Mouse (Mus musculus) cerebellum, adult 8-10 months (tissue): ENCODE results near the gene Ltbp1.

Experiments
- DNase-seq: peaks from one replicate; pipeline ENCODE4 v3.0.0; 2022

Ltbp1 gene

DNA sequence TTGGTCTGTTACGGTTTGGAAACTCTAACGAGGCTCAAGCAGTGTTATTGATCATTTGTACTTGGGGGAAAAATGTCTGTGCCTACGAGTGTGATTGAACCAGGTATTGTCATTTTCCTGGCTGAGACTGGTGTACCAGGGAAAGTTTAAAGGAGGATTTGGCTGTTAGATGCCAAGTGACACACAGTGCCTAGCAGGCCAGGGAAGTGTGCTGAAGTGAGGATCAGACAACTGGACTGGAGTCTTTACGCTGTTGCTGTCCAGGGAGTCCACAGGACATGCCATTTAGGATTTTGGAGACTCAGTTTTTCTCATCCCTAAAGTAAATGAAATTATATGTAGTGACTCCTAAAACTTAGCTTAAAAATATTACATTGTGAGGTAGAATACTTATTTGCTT is 174.9 kb downstream of the Ltbp1 start:
- no peak for DNase-seq

DNA sequence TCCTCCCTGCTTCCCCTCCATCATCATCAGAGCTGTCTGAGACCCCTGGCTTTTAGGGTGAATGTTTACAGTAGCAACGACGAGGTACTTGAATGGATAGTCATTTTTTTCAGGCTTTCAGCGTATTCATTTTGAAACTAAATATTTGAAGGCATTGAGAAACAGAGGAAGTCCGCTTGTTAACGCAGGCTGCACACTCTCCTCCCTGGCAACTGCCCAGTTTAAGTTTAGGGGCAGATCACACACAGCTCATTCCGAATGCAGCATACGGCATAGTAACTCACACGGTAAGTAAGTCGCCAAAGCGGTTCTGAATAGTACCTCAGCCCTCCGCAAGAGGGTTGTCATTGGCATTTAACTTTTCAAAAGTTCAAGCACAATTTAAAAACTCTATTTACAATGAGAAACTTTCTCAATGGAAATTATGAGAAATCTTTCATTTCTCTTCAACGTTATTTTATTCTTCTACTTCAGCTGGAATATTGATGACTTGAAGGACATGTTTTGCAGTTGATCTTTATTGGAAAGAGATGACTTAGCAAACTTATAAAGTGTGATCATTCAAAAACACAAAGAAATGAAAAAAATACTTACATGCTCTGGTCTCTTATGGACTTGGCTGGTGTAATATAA is 175.7 kb downstream of the Ltbp1 start:
- no peak for DNase-seq

DNA sequence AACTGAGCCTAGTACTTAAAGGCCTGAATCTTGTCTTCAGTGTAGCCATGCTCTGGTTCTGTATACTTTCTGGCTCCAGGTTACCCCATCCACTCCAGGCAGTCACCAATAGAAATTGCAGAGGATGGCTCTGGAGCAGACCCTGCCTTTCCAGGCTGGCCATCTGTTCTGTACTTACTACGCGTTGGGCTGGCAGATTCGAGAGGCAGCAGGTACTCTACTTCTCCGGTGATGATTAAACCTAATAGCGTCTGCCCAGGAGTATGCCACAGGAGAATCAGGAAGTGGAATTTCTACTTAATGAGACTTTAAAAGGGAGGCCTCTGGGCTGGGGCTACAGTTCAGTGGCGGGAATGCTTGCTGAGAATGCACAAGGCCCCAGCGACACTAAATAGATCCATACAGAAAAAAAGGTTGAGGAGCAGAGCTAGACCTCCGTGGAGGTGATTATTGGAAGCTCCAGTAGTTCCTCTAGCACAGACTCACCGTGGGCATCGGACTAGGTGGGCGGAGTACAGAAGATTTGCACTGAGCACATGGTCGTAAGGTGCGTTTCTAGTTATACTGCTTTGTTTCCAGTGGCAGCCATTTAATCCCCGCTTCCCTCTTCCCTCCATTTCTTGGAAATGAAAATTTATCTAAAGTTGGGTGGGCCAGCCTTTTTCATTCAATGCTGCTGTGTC is 177.1 kb downstream of the Ltbp1 start:
- DNase-seq: no peak

DNA sequence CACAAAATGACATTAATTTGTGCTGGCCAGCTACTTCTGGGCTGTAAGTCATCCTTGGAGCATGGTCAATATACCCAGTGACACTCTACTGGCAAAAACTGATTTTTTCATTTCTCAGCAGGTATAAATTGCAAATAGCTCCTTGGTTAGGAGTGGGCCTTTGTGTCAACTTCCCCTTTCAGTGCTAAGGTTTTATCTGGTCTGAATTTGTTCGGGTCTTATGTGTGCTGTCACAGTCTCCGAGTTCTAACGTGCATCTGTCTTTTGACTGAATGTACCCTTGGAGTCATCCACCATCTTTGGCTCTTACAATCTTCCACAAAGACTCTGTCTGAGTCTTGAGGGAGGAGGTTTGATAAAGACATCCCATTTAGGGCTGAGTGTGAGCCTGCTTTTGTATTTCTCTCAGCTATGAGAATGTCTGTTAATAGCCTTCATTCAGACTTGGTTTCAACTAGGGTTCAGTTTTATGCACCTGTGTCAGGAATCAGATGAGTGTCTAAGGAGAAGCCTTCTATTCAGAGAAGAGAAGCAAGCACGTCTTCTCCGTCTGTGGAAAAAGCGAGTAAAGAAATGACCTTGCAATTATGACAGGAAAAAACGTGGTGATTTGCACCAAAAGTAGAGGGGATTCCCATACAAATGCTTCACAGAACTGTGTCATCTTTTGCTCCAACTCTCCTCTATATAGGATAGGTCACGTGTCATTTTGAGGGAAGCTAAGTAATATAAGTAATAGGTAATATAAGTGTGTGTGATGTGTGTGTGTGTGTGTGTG is 181.6 kb downstream of the Ltbp1 start:
- DNase-seq: no peak

DNA sequence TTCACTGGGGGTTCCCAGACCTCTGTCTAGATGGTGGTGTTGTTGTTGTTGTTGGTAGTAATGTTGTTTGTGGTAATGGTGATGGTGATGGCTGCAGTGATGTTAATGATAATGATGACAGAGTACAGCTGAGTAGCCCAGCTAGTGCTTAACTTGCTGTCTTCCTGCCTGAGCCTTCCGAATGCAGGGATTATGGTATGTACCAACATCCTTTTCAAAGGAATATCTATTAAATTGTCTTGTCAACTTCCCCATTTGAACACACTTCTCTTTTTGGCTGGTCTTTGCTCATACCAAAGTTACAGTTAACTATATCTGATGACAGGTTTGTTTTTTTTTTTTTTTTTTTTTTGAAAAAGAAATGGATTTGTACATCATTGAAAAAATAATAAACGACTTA is 191.6 kb downstream of the Ltbp1 start:
- DNase-seq: no peak

DNA sequence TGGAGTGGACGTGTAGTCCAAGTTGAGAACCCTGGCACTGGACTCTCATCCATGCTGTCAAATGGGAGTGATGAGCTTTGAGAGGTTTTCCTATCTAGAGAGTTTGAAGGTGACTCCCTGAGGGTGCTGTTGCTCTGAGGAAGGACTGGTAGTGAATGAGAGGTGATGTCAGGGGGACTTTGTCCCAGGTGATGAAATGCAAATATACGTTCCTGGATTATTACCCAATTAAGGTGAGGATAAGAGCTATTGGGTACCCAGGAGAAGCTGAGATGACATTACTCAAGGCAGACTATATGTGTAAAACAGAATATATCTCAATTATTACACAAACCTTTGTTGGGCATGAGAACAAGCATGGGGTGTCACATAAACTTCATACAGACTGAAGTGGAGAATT is 193.4 kb downstream of the Ltbp1 start:
- no peak for DNase-seq

DNA sequence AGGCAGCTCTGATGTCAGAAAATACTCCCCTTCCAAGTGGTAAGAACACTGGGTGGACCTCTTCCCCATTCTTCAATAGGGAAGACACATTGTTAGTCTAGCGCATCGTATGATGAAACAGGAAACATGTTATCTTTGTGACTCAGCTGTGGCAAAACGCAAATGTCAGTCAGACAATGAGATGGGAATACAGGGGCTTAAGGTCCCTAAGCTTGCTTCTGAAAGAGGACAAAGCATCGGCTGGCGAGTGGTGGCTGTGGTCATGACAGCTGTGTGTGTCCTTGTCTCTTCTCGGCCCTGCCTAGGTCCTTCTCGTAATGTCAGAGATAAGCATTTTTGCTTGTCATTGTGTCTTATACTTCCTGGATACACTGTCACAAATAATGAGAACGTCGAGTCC is 194.3 kb downstream of the Ltbp1 start:
- no peak for DNase-seq

DNA sequence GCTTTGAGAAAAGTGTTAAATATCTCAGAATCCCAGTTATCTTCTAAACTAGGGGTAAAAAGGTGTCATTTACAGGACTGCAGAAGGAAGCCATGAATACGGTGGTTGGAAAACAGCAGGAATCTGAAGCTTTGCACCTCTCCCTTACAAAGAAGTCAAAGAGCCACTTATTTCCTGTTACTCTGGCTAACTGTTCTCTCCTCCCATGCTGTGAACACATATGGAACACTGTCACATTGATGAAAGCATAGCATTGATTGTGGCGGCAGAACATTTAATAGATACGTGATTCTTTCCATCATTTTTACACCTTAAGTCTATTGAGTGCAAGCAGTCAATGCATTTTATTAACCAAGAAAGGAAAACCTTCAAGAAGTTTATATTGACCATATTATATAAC is 196.9 kb downstream of the Ltbp1 start:
- DNase-seq: no peak

DNA sequence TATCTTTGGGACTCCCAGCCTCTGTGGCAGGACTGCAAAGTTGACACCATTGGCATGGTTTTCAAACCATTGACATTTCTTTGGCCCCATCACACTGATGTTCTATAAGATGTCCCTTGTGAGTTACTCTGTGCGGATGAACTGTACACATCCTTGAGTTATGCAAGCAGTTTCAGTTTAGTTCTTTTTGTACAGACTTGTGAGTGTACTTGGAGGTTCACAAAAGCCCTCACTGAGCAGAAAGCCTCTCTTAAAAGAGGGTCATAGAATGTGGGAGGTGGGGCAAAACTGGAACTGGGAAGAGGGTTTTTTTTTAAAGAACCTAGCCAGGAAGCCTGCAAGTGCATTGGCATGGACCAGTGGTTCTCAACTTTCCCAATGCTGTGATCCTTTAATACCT is 198.7 kb downstream of the Ltbp1 start:
- DNase-seq: no peak

DNA sequence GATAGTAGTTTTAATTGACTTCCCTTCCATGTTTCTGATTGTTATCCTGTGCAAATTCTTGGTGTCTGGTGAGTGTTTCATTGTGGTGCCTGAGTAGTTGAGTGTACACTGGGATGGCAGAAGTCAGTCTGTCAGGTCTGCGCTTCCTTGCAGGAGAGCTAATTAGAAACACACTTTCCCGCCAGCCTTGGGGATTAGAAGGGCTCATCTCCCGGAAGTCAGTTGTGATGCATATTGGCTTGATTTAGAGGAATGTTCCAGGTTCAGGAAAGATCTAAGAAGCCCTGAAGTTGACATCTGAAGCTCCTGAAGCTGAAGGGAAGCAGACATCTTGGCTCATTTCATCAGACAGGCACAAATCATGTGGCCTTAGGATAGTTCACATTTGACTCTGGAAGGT is 200.9 kb downstream of the Ltbp1 start:
- DNase-seq: no peak

DNA sequence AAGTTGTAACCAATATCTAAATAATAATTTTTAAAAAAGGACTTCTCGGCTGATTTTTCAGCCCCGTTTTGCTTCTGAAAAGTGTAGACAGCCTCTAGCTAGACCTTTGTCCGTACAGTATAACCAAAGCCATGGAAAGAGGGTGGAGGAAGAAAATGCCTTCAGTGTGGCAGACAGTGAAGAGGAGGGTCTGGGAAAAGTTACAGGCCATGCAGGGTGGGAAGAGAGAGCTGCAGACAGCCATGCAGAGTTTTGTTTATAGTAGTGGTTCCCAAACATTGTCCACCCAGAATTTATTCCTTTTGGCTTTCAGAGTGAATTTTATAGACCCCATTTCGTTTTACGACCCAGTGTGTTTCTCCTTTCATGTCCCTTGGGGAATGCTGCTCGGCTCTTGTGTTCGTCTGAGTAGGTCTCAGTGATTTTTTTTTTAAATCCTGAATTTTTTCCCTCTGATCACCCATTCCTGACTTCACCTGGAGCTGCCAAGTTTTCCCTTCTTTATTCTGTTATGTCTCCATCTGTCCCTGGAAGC is 202.9 kb downstream of the Ltbp1 start:
- no peak for DNase-seq

DNA sequence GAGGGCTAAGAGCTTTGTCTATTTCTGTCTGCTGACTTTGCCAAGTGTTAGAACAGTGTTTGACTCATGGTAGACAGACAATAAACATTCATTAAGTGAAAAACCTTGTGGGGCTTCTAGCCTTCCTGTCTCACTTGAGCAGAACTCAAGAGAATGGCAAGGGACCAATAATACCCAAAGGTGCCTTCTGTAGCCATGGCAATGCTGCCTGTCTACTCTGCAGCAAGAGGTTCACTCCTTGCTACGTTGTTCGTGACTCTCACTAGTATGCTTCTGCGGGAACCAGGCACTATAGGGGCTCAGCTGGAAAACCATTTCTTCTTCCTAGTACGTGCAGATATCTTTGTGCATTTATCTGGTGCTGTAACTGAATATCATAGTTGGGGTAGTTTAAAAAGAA is 205.2 kb downstream of the Ltbp1 start:
- DNase-seq: no peak

DNA sequence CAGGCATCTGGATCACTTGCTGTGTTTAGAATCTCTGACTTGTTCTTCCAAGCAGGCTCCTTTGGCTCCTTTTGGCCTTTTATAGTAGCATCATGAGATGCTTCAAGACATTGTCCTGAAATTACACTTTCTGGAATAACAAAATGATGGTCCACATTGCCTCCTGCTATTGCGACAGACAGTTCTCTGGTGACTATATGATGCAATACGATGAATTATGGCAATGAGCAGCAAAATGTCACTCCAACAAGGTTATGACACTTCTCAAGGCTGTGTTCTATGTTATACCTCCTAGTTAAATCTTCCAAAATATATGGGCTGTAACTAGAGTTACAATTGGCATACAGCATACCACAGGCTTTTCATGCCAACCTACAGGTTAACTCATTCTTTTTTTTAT is 211.0 kb downstream of the Ltbp1 start:
- no peak for DNase-seq

DNA sequence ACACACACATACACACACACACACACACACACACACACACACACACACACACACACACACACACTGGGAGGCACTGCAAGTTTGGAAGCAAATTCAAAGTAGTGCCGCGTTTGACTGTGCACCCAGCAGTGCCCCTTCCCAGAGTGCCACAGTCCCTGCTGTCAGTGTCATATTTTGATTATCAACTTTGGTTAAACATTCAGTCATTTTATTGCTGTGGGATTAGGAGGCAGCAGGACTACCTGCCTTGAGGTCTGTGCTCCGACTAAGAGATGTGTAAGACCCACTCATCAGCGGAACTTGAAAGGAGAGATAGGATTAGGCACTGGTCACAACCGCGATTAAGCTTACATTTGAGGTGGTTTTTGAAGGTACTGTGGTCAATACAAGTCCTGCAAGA is 213.3 kb downstream of the Ltbp1 start:
- no peak for DNase-seq

DNA sequence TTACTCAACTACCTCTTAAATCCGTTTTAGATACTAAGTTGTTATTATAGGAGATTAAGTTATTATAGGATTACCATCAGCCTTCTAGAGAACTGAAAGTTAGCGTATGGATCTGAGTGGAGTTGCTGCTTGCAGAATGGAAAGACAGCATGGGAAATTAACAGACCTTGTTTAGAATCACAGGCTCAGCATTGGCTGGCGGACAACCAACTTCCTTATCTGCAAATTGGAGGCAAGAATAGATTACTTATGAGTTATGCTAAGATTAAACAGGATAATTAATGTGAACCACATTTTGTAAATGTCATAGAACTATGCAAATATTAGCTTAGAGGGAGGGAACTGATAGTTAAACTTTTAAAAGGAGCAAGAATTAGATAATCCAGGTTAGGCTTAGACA is 223.0 kb downstream of the Ltbp1 start:
- no peak for DNase-seq

DNA sequence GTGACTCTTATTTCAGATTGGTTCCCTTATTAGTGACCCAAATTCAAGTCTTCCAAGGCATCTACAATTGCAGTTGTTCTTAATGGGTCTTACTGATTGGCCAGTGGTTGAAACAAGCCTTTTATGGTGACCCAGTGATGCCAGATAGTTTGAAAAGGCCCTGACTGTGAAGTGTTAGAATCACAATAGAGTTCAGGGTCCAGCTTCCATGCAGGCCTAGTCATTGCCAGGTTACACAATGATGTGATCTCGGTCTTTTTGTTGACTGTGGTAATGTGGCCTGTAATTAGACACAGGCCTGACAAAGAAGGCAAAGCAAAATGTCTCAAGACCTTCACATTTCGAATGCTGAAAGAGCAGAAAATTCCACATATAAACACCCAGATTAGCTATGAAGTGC is 227.8 kb downstream of the Ltbp1 start:
- no peak for DNase-seq

DNA sequence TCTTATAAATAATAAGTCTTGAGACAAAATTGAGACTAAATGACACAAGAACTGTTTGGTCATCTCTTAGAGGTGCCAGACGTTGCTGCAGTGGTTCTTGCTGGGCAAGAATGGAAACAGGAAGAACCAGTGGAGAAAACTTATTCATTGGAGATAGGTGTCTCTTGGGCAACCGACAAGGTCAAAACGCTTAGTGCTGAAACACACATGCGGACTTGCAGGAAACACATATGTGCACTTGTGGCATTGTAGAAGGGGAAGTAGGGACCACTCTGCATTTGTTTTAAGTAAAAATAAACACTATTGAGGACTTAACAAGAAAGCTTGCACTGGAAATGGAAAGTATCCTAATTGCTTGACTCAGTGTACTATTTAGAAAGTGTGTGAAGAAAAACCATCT is 228.6 kb downstream of the Ltbp1 start:
- no peak for DNase-seq

DNA sequence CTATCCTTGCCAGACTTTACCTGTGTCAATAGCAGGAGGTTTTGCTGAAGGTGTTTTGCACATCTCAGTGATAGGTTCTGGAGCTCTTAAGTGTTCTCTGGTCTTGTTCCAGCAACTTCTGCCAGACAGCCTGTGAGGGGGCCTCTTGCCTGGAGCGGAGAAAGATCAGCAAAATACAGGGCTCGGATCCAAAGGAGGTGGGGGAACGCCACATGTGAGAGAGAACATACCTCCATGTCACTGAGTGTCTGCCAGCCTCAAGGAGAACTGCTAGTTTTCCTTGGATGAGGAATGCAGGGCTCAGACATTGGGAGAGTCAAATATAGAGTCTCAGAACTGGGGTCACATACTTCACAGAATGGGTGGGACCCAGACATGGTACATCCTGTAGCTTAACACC is 230.4 kb downstream of the Ltbp1 start:
- DNase-seq: no peak

DNA sequence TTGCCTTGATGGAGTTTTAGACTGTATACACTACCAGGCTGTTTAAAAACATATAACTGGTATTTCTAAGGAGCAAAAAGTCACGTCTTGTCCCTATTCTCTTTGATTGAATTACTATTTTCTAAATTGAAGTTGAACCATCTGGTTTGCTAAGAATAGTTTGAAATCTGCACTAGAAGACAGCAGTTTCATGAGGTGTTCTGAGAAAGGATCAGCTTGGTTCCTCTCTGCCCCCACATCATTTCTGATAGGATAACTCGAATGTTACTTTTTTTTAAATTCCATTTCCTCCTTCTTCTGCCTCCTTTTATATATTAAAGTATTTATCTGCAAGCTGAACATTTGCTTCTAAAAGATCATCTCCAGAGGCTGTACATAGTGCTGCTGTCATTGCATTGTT is 231.2 kb downstream of the Ltbp1 start:
- DNase-seq: no peak

DNA sequence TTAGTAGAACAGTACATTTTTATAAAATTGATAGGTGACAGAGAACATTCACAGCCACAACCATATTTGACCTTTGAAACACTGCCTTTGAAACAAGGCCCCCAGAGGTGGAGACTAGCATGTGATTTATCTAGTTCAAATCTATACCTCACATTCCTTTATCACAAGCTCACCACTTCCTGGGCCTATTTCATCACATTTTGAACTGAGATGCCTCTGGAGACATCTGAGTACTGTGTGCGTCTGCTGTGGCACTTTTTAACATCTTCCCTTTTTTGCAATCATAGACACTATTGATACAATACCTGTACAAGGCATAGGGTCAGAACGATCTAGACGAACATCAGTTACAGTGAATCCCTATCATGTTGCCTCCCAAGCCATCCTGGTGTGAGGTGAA is 232.1 kb downstream of the Ltbp1 start:
- DNase-seq: no peak

DNA sequence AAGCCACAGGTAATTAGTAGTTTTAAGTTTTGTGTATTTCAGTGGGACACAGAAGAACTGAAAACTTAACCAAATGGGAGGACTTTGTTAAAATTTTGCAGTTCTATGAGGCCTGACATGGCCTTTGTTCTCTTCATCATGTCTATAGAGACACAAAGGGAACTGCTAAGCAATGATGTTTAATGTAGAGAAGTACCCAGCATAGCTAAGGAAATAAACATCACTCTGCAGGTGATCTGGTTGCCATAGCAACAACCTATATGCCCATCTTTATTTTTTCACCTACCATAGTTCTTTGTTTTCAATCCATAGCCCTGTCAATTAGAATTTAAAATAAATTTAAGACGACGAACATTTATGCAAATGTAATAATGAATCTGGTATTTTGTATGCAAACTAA is 233.3 kb downstream of the Ltbp1 start:
- no peak for DNase-seq

DNA sequence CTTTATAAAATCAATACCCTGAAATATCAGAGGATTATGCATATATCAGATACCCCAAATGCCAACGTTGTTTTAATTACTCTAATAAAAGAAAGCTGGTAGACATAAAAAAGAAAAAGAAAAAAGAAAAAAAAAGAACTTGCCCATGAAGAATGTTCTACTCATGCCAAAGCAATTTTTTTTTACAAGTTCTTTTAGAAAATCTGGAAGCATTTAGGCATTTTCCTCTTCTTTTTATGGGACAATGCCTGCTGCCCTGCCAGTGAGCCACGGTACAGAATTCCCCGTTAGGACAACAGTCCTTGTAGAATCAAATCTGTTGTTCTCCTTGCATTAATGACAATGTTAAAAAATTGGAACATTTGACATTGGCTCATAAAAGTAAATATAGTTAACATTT is 234.2 kb downstream of the Ltbp1 start:
- no peak for DNase-seq

DNA sequence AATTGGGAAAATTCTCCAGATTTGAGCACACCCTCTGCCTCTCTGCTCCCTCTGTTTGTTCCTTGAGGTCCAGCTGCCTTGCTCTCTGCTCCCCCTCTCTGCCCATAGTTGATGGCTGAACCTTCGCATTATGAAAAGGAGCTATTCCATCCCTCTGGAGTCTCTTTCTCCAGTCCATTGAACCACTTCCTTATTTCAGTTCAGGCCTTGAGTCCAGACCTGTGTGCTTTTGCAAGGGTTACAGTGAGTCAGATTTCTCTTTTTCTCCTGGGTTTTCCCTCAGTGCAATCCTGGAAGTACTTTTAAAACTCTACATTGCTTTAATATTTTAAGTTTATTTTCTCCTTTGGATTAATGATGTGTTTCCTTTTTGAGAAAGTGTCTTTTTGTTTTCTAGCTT is 236.7 kb downstream of the Ltbp1 start:
- DNase-seq: no peak

DNA sequence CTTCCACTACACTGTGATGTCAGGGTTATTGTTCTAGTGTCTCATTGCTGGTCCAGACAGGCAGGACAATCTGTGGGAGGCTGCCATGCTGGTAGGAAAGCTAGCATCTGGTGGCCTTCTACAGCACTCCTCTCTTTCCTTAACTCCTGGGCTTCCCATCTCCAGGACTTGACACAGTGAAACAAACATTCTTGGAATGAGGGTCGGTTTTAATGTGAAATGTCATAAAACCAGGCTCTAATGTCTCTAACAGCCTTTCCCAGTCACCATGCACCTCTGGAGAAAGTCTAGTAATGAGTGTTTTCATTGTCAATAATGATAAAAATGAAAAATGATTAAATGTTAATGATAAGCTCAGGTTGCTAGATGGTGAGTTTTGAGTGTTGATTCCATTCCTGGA is 237.9 kb downstream of the Ltbp1 start:
- no peak for DNase-seq
